Mouse (Mus musculus): Measurements from ENCODE around the gene S100a16.

- TF ChIP-seq CTCF (IDR thresholded peaks at IDR 0.05; ENCODE audit: borderline replicate concordance, insufficient read depth, low read length) (peak; percentile 15; the same call in 1 of the 2 replicates), POLR2A (IDR thresholded peaks at IDR 0.05; ENCODE audit: low read depth, low read length) (peak; percentile 66; the same call in 1 of the 2 replicates)
Observed at GRCm38 (mm10) chr3:90513796-90514590, 23.1 kb upstream of the S100a16 start, which contains the start of the genes S100a1 and S100a13.

Data from embryonic fibroblast, embryonic 13.5 days (primary cell).